Mouse (Mus musculus) layer of hippocampus, postnatal 36 days (tissue): ENCODE data around the gene Pcyt2. TPM values are rescaled to one million over a fixed set of nuclear protein-coding genes. Genes with fewer than 3 reads are reported as not detected.
A peak's percentile ranks its signal among the peaks of the same experiment; 100 is the strongest.

Experiments used
- DNase-seq, 2 experiments: peaks; one replicate each; pipeline ENCODE4 v3.0.0; 2022
- total RNA-seq, 2 experiments: library from RNA; stranded (reverse); gene quantifications; 2 replicates each; pipeline ENCODE4 v1.2.3; 2021

Gene Pcyt2
- total RNA-seq: 100 to 1,000 TPM; 138 to 157 TPM

GRCm38 (mm10) chr11:120617519-120618112 lies at the start of gene Pcyt2:
Pcyt2 (minus strand) TSS chr11:120617936.
- peak; percentile 90 for DNase-seq

GRCm38 (mm10) chr11:120666617-120667016 lies 48.9 kb upstream of the Pcyt2 start:
- DNase-seq: no peak

GRCm38 (mm10) chr11:120665406-120665805 lies 47.7 kb upstream of the Pcyt2 start:
- DNase-seq: no peak

- no peak for DNase-seq
Observed at GRCm38 (mm10) chr11:120663714-120664113, 46.0 kb upstream of the Pcyt2 start.

- no peak for DNase-seq
Observed at GRCm38 (mm10) chr11:120662759-120663158, 45.0 kb upstream of the Pcyt2 start.

- DNase-seq: no peak
Observed at GRCm38 (mm10) chr11:120661076-120661460, 43.3 kb upstream of the Pcyt2 start, which contains the start of gene Notum. Notum (minus strand) TSS chr11:120661175.

GRCm38 (mm10) chr11:120660301-120661075 lies 42.8 kb upstream of the Pcyt2 start:
- no peak for DNase-seq

- no peak for DNase-seq
Observed at GRCm38 (mm10) chr11:120659509-120660300, 42.0 kb upstream of the Pcyt2 start.

- peak; percentile 68 to 72 for DNase-seq
Observed at GRCm38 (mm10) chr11:120658876-120659410, 41.2 kb upstream of the Pcyt2 start.

- DNase-seq: no peak
Observed at GRCm38 (mm10) chr11:120657301-120657700, 39.6 kb upstream of the Pcyt2 start.

GRCm38 (mm10) chr11:120654741-120655140 lies 37.0 kb upstream of the Pcyt2 start:
- DNase-seq: no peak

- no peak for DNase-seq
Observed at GRCm38 (mm10) chr11:120651872-120652271, 34.1 kb upstream of the Pcyt2 start.

GRCm38 (mm10) chr11:120648001-120648476 lies 30.3 kb upstream of the Pcyt2 start, which contains the start of gene Myadml2:
Myadml2 (minus strand) TSS chr11:120648158.
- peak; percentile 51 to 53 for DNase-seq

GRCm38 (mm10) chr11:120647047-120647830 lies 29.5 kb upstream of the Pcyt2 start:
- no peak for DNase-seq

- peak; percentile 92 to 93 for DNase-seq
Observed at GRCm38 (mm10) chr11:120643601-120643987, 25.9 kb upstream of the Pcyt2 start, which contains the start of gene Pycr1. Pycr1 (minus strand) TSS chr11:120643769.

- no peak for DNase-seq
Observed at GRCm38 (mm10) chr11:120642939-120643600, 25.3 kb upstream of the Pcyt2 start.

GRCm38 (mm10) chr11:120641869-120642268 lies 24.1 kb upstream of the Pcyt2 start:
- DNase-seq: no peak

- DNase-seq: no peak
Observed at GRCm38 (mm10) chr11:120641255-120641654, 23.5 kb upstream of the Pcyt2 start.

- no peak for DNase-seq
Observed at GRCm38 (mm10) chr11:120634810-120635209, 17.1 kb upstream of the Pcyt2 start.

GRCm38 (mm10) chr11:120633520-120634343 lies 16.0 kb upstream of the Pcyt2 start, which contains the start of gene Mafg:
Mafg (minus strand) TSS chr11:120633600.
- DNase-seq: peak; percentile 88 to 89
